Mouse (Mus musculus) gastrocnemius, postnatal 25 days (tissue): ENCODE results near the gene Gm20716. TPM values are rescaled to one million over a fixed set of nuclear protein-coding genes. Genes with fewer than 3 reads are reported as not detected.
A peak's percentile ranks its signal among the peaks of the same experiment; 100 is the strongest.

Source experiments
- DNase-seq: peaks from one replicate; pipeline ENCODE4 v3.0.0; 2022
- long read RNA-seq, 2 experiments: library from polyadenylated mRNA; stranded (forward); transcript quantifications; one replicate each; pipeline ENCODE4 v2.0.0; 2021
- total RNA-seq, 2 experiments: library from RNA; stranded (reverse); gene quantifications; 1 replicate in 1 of 2; 2 replicates in 1 of 2; pipeline ENCODE4 v1.2.3; 2021

The Gm20716 gene
- 1 to 10 TPM; 8.2 to 9.1 TPM for total RNA-seq
- long read RNA-seq, experiment 1, partial matches to known transcripts: 0 of 4 reads
- long read RNA-seq, experiment 1, other reads (novel, unspliced or antisense): 4 of 4 reads
- long read RNA-seq, experiment 2, partial matches to known transcripts: 0 of 5 reads
- long read RNA-seq, experiment 2, other reads (novel, unspliced or antisense): 5 of 5 reads

GRCm38 (mm10) chr2:168230026-168230728 lies at the start of gene Gm20716, which contains the start of the genes Dpm1 and Mocs3:
Gm20716 (minus strand) TSS chr2:168230364.
Dpm1 (minus strand) TSS chr2:168230591.
Mocs3 (plus strand) TSS chr2:168230622.
- peak; percentile 82 for DNase-seq

- DNase-seq: no peak
Observed at GRCm38 (mm10) chr2:168274374-168274935, 44.3 kb upstream of the Gm20716 start.

GRCm38 (mm10) chr2:168273387-168273786 lies 43.2 kb upstream of the Gm20716 start:
- no peak for DNase-seq

- no peak for DNase-seq
Observed at GRCm38 (mm10) chr2:168268033-168268432, 37.9 kb upstream of the Gm20716 start.

GRCm38 (mm10) chr2:168260900-168261299 lies 30.7 kb upstream of the Gm20716 start:
- no peak for DNase-seq

- DNase-seq: no peak
Observed at GRCm38 (mm10) chr2:168260124-168260523, 30.0 kb upstream of the Gm20716 start.

- DNase-seq: no peak
Observed at GRCm38 (mm10) chr2:168259046-168259445, 28.9 kb upstream of the Gm20716 start.

- no peak for DNase-seq
Observed at GRCm38 (mm10) chr2:168257188-168257587, 27.0 kb upstream of the Gm20716 start.

GRCm38 (mm10) chr2:168256506-168256905 lies 26.3 kb upstream of the Gm20716 start:
- no peak for DNase-seq

- no peak for DNase-seq
Observed at GRCm38 (mm10) chr2:168253822-168254221, 23.7 kb upstream of the Gm20716 start.

GRCm38 (mm10) chr2:168252639-168253292 lies 22.6 kb upstream of the Gm20716 start:
- DNase-seq: no peak

GRCm38 (mm10) chr2:168250270-168250669 lies 20.1 kb upstream of the Gm20716 start:
- DNase-seq: peak; percentile 19

GRCm38 (mm10) chr2:168248856-168249245 lies 18.7 kb upstream of the Gm20716 start:
- DNase-seq: no peak

- no peak for DNase-seq
Observed at GRCm38 (mm10) chr2:168248167-168248855, 18.1 kb upstream of the Gm20716 start.

GRCm38 (mm10) chr2:168245571-168245970 lies 15.4 kb upstream of the Gm20716 start:
- no peak for DNase-seq

GRCm38 (mm10) chr2:168243278-168243677 lies 13.1 kb upstream of the Gm20716 start:
- no peak for DNase-seq

GRCm38 (mm10) chr2:168242841-168243240 lies 12.7 kb upstream of the Gm20716 start:
- no peak for DNase-seq

- no peak for DNase-seq
Observed at GRCm38 (mm10) chr2:168238335-168238734, 8.2 kb upstream of the Gm20716 start.

- DNase-seq: no peak
Observed at GRCm38 (mm10) chr2:168233286-168233685, 3.1 kb upstream of the Gm20716 start.

GRCm38 (mm10) chr2:168231471-168231829 lies 1.3 kb upstream of the Gm20716 start:
- no peak for DNase-seq

- no peak for DNase-seq
Observed at GRCm38 (mm10) chr2:168230773-168231470, 758 bp upstream of the Gm20716 start.
